Mouse (Mus musculus) thymus, adult 2 months (tissue): ENCODE data around the gene Zfp472. TPM values are rescaled to one million over a fixed set of nuclear protein-coding genes. Genes with fewer than 3 reads are reported as not detected.
A peak's percentile ranks its signal among the peaks of the same experiment; 100 is the strongest.

Experiments used
- DNase-seq: peaks from one replicate; pipeline ENCODE4 v3.0.0; 2021
- H3K27ac ChIP-seq: fragments of 200-500 bp; 2 replicates; pipeline ENCODE4 v1.5.1; 2012; ENCODE audit warnings: low read length, control low read depth; ENCODE audit not compliant: control insufficient read depth, insufficient read depth
- H3K27me3 ChIP-seq: fragments of 200-500 bp; 2 replicates; pipeline ENCODE4 v1.6.1; 2012; ENCODE audit warnings: mild to moderate bottlenecking, low read length, moderate library complexity, mixed read lengths; ENCODE audit not compliant: control insufficient read depth, insufficient read depth
- H3K36me3 ChIP-seq: fragments of 200-500 bp; 2 replicates; pipeline ENCODE4 v1.6.1; 2012; ENCODE audit warnings: mild to moderate bottlenecking, low read length, moderate library complexity; ENCODE audit not compliant: control insufficient read depth, insufficient read depth
- H3K4me1 ChIP-seq: fragments of 200-500 bp; replicated peaks from 2 replicates; pipeline ENCODE4 v1.6.1; 2012; ENCODE audit warnings: low read length; ENCODE audit not compliant: control insufficient read depth, insufficient read depth
- H3K4me3 ChIP-seq: fragments of 200-500 bp; 2 replicates; pipeline ENCODE4 v1.5.1; 2012; ENCODE audit warnings: mild to moderate bottlenecking, low read length, control low read depth, moderate library complexity; ENCODE audit not compliant: control insufficient read depth, insufficient read depth
- CTCF ChIP-seq: fragments of 200-500 bp; IDR thresholded peaks from 2 replicates; pipeline ENCODE4 v1.5.1; 2012; ENCODE audit warnings: mild to moderate bottlenecking, control low read depth, low read length, moderate library complexity, borderline replicate concordance; ENCODE audit not compliant: control insufficient read depth, poor library complexity, insufficient read depth; ENCODE audit errors: extremely low read depth
- POLR2A ChIP-seq: fragments of 200-500 bp; IDR thresholded peaks from 2 replicates; pipeline ENCODE4 v1.6.1; 2012; ENCODE audit warnings: mild to moderate bottlenecking, low read length, control low read depth, moderate library complexity; ENCODE audit not compliant: control insufficient read depth, poor library complexity, insufficient read depth; ENCODE audit errors: extremely low read depth
- WGBS: fragments of 180-500 bp; shearing (Covaris S2); methylation state at CpG from one replicate; pipeline ENCODE4 v1.1.7; 2018; 5-methylcytosine and 5-hydroxymethylcytosine counted together
- polyA plus RNA-seq: library from polyadenylated mRNA; depleted of rRNA; stranded (reverse); fragments of >200 nt; gene quantifications from 2 replicates; pipeline ENCODE4 v1.2.3, GENCODE M21; 2012; rRNA removed

Zfp472 gene
- polyA plus RNA-seq: 2.0 TPM in 2 replicates

GRCm38 (mm10) chr17:32965623-32966290 is at the start of gene Zfp472:
Gene Zfp472 (plus strand): TSS chr17:32965814.
- H3K27ac ChIP-seq: no peak within 1 kb of the TSS
- H3K4me1 ChIP-seq: peaks cover 8% of the 10 kb centered on the region
- H3K36me3 ChIP-seq: no peaks in the 10 kb centered on the region
- WGBS: under 1% methylated on average over 33 of the region's 33 CpGs
- TF ChIP-seq POLR2A (0 out of 2 replicates have a peak, but pooled peaks have one; percentile 35), CTCF (no peak)
- peak within 1 kb of the TSS; percentile 91 for H3K4me3 ChIP-seq
- peak; percentile 91 for DNase-seq
- no peaks in the 10 kb centered on the region for H3K27me3 ChIP-seq

- 18% methylated on average over 1 of the region's 1 CpGs for WGBS
- Histone ChIP-seq H3K27ac (no peak overlapping the region), H3K27me3 (no peaks in the 10 kb centered on the region), H3K4me1 (no peaks in the 10 kb centered on the region), H3K36me3 (no peaks in the 10 kb centered on the region), H3K4me3 (no peak overlapping the region)
- no peak for TF ChIP-seq CTCF
- no peak for TF ChIP-seq POLR2A
- no peak for DNase-seq
Observed at GRCm38 (mm10) chr17:32916075-32916474, 49.5 kb upstream of the Zfp472 start.

DNA sequence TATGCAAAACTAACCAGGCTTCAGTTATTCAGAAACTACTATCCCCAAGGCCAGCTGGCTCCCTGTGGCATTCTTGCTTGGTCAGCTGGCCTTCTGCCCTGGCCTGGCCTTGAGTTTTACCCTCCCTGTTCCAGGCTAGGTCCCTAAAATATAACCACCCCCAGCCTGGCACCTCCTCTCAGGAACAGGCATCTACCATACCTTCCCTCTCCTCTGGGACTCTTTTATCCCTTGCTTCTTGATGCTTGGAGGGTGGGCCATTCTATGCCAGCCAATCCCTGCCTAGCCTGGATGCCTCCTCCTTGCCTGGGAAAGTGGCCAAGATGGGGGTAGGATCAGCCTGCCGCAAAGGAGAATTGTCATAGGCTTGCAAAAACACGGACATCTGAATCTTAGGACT is 48.5 kb upstream of the Zfp472 start, which contains the start of gene Cyp4f14:
Gene Cyp4f14, minus strand, starts transcription at position 212 of the 400 bp plus-strand sequence.
- H3K27ac ChIP-seq: no peak within 1 kb of the TSS
- H3K4me1 ChIP-seq: no peaks in the 10 kb centered on the region
- H3K27me3 ChIP-seq: no peaks in the 10 kb centered on the region
- no peak for TF ChIP-seq POLR2A
- no peak for TF ChIP-seq CTCF
- H3K36me3 ChIP-seq: no peaks in the 10 kb centered on the region
- no peak within 1 kb of the TSS for H3K4me3 ChIP-seq
- no peak for DNase-seq
- WGBS: 75% methylated on average over 2 of the region's 2 CpGs

- Histone ChIP-seq H3K4me3 (no peak overlapping the region), H3K27me3 (no peaks in the 10 kb centered on the region), H3K4me1 (no peaks in the 10 kb centered on the region), H3K27ac (no peak overlapping the region), H3K36me3 (no peaks in the 10 kb centered on the region)
- no peak for TF ChIP-seq POLR2A
- no peak for TF ChIP-seq CTCF
- 55% methylated on average over 2 of the region's 2 CpGs for WGBS
- no peak for DNase-seq
Observed at GRCm38 (mm10) chr17:32919123-32919522, 46.5 kb upstream of the Zfp472 start.

- TF ChIP-seq CTCF (no peak), POLR2A (no peak)
- Histone ChIP-seq H3K4me3 (no peak overlapping the region), H3K4me1 (peaks cover 7% of the 10 kb centered on the region), H3K27me3 (no peaks in the 10 kb centered on the region), H3K27ac (no peak overlapping the region), H3K36me3 (no peaks in the 10 kb centered on the region)
- WGBS: 95% methylated on average over 1 of the region's 1 CpGs
- no peak for DNase-seq
Observed at GRCm38 (mm10) chr17:32923681-32924080, 41.9 kb upstream of the Zfp472 start.

DNA sequence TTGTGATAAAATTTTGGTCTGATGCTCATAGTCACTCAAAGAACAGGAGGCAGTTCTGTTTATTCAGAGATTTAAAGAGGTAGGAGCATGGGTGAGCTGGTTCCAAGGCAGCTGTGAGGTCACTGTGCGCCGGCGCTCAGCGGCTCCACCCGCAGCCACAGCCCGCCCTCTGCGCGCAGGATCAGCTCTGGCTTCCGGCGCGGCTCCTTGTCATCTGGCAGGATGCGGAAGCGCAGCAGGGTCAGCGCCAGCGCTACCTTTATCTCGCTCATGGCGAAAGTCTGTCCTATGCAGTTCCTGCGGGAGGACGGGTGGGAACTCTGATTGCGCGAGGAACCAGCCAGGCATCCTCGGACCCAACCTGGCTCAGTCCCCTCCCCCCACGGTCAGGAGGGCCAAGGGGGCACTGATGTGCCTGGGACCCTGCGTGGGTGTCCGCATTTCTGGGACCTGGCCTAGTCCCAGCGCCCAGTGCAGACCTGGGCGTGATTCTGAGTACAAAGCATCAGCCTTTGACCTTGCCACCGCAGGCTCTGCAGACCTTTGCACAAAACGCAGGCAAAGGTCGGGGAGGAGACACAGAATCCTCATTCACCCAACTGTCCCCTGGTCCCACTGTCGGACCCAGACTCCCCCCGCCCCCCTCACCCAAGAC is 40.8 kb upstream of the Zfp472 start:
- peaks cover 7% of the 10 kb centered on the region for H3K4me1 ChIP-seq
- no peaks in the 10 kb centered on the region for H3K36me3 ChIP-seq
- no peaks in the 10 kb centered on the region for H3K27me3 ChIP-seq
- 25% methylated on average over 32 of the region's 32 CpGs for WGBS
- peak; percentile 73 for TF ChIP-seq POLR2A
- 0 out of 2 replicates have a peak, but pooled peaks have one; percentile 16 for TF ChIP-seq CTCF
- H3K27ac ChIP-seq: no peak overlapping the region
- peak overlapping the region; percentile 72 for H3K4me3 ChIP-seq
- DNase-seq: peak; percentile 66

DNA sequence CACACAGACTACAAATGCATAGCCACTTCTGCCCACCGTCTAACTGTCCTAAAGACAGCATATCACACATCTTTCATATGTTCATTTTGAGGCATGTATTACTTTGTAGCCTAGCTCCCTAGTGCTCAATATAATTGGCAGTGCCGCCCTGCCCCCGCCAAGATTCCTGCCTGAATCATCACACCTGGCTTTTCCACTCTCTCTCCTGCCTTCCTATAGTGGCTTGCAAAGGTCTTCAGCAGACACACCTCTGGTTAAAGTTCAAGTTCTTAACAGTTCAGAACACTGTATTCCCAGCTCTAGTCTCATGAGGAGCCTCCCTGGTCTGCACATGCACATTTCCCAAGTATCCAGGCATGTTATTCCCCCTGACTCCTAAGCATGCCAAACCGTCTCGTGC is 37.8 kb upstream of the Zfp472 start:
- TF ChIP-seq POLR2A: no peak
- no peak for TF ChIP-seq CTCF
- H3K36me3 ChIP-seq: no peaks in the 10 kb centered on the region
- H3K27ac ChIP-seq: no peak overlapping the region
- H3K27me3 ChIP-seq: no peaks in the 10 kb centered on the region
- no peak for DNase-seq
- 96% methylated on average over 5 of the region's 5 CpGs for WGBS
- no peak overlapping the region for H3K4me3 ChIP-seq
- H3K4me1 ChIP-seq: peaks cover 7% of the 10 kb centered on the region
